Mouse (Mus musculus): ENCODE results near the gene Ccdc141.
"Not testable (repeated sequence)": the region's sequence is repeated elsewhere in the genome, so short reads cannot be mapped to it uniquely, and the experiment has no call there.

- TF ChIP-seq POLR2A (IDR thresholded peaks at IDR 0.05; ENCODE audit: low read depth, low read length); CTCF (IDR thresholded peaks at IDR 0.05; ENCODE audit: extremely low read depth, insufficient read length, insufficient replicate concordance, low read depth, low read length): not testable (repeated sequence)
Measured at GRCm38 (mm10) chr2:77013449-77013848, 157.0 kb downstream of the Ccdc141 start.
